Mouse (Mus musculus) liver, adult (tissue): ENCODE data around the gene Tm9sf4.

Experiments
- GATA4 ChIP-seq: IDR thresholded peaks from 2 replicates; pipeline ENCODE4 v1.6.1; 2014; ENCODE audit warnings: mild to moderate bottlenecking, low read length; ENCODE audit not compliant: insufficient replicate concordance

Tm9sf4 gene

GRCm38 (mm10) chr2:153147236-153147635, 13.9 kb upstream of the Tm9sf4 start:
- TF ChIP-seq GATA4 = no peak

GRCm38 (mm10) chr2:153147715-153148114, 13.4 kb upstream of the Tm9sf4 start:
- TF ChIP-seq GATA4 = no peak; the same call in 1 of the 2 replicates

- no peak for TF ChIP-seq GATA4
These were observed 11.4 kb upstream of the Tm9sf4 start for GRCm38 (mm10) chr2:153149742-153150141.

- TF ChIP-seq GATA4 = no peak
These were observed 10.1 kb upstream of the Tm9sf4 start for GRCm38 (mm10) chr2:153151026-153151425.

GRCm38 (mm10) chr2:153151926-153152665, 9.0 kb upstream of the Tm9sf4 start:
- TF ChIP-seq GATA4 = no peak

- no peak for TF ChIP-seq GATA4
These were observed 8.1 kb upstream of the Tm9sf4 start for GRCm38 (mm10) chr2:153153033-153153450.

- no peak for TF ChIP-seq GATA4
These were observed 3.8 kb upstream of the Tm9sf4 start for GRCm38 (mm10) chr2:153157270-153157669.

- TF ChIP-seq GATA4 = no peak
These were observed 970 bp upstream of the Tm9sf4 start for GRCm38 (mm10) chr2:153160133-153160532.

GRCm38 (mm10) chr2:153161684-153162080, 579 bp downstream of the Tm9sf4 start:
- no peak for TF ChIP-seq GATA4

- no peak for TF ChIP-seq GATA4
These were observed 6.0 kb downstream of the Tm9sf4 start for GRCm38 (mm10) chr2:153167136-153167535.

GRCm38 (mm10) chr2:153168134-153168820, 7.2 kb downstream of the Tm9sf4 start:
- no peak for TF ChIP-seq GATA4

GRCm38 (mm10) chr2:153170490-153171224, 9.6 kb downstream of the Tm9sf4 start:
- TF ChIP-seq GATA4 = no peak

- no peak for TF ChIP-seq GATA4
These were observed 10.9 kb downstream of the Tm9sf4 start for GRCm38 (mm10) chr2:153171966-153172365.

GRCm38 (mm10) chr2:153175995-153176570, 15.0 kb downstream of the Tm9sf4 start:
- TF ChIP-seq GATA4 = no peak

- TF ChIP-seq GATA4 = no peak
These were observed 16.1 kb downstream of the Tm9sf4 start for GRCm38 (mm10) chr2:153177188-153177587.
